Mouse (Mus musculus): ENCODE data around the gene Bmp10.

Gene Bmp10

DNA sequence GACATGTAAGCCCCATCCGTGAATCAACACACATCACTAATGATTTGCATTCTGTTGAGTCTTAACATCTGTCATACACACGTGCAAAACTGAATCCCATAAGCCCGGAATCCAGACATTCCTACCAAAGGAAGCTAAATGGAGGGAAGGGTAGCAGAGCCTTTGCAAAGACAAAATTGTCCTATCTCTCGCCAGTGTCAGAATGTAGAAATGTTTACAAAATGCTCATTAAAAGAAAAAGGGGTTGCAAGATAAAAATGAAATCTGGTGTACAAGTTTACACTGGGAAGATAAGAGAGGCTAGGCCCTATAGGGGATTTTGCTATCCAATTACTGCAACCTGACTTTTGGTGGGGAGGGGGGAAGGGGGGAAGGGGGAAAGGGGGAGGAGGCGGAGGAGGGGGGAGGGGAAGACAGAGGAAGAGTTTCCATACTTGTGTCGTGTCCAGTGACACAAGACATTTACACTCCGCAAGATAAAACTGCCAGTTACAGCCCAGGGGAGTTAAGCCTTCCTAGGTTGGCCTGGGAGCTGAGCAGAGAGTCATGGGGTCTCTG, at the start of gene Bmp10:
Bmp10 (plus strand) TSS at position 508 of the 558 bp plus-strand sequence.
- no peak for DNase-seq (ENCODE audit: low read depth)

DNA sequence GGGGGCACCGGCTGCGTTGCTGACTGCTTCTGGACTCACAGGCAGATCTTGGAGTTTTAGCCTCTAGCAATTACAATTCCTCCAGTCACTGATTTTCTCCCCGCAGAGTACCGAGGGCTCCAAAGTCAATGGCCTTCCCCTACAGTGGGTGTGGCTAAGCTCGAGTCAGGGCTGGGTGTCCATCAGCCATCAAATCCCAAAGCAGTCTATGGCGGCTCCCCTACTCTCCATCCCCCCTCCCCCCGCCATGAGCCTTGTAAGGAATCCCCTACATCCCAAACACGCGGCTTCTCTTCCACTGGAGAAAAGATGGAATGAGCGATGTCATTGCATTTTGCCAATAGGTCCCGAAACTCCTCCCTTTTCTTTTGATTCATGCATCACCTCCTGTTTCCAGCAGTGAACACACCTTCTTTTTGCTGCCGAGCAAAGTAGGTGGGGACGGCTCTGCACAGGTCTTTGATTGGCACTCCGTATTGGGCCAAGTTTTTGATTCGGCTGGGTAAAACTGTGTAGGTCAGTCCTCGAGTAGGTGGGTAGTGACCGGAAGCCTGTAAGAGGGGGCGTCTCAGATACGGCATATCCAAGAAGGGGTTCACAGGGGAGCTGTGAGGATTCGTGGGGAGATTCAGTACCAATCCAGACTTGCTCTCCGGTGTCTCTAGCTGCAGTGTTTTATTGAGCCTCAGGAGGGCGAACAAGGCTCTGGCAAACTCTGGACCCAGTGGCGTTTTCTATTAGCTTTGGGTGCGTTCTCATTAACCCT, 44.7 kb upstream of the Bmp10 start:
- DNase-seq (ENCODE audit: low read depth) = no peak

DNA sequence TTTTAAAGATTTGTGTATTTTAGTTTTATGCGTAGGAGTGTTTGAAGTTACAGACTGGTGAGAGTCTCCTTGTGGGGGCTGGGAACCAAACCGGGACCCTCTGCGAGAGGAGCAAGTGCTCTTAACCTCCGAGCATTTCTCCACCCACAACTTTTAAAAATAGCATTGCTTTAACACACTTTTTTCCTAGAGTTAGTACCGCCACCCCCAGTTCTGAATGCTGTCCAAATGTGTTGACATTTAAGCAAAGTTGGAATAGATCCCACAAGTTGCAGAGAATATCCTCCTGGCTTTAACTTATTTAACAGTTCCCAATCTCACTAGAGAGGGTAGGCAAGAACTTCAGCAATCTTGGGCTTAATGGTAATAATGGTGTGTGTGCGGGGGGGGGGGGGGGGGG, 44.0 kb upstream of the Bmp10 start:
- no peak for DNase-seq (ENCODE audit: low read depth)

DNA sequence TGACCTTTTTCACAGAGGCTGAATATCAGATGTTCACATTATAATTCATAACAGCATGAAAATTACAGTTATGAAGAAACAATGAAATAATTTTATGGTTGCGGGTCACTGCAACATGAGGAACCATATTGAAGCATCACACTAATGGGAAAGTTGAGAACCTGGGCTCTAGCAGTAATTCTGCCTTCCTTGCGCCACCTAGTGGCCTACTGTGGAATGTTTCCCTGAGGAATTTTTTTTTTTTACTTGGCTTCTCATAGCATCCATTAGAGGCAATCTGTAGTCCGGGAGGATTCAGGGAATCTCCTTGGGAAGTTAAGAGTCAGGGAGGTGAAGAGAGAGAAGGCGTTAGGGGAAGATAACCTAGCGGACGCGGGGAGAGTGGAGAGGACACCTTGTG, 42.6 kb upstream of the Bmp10 start:
- DNase-seq (ENCODE audit: low read depth) = peak; percentile 43

DNA sequence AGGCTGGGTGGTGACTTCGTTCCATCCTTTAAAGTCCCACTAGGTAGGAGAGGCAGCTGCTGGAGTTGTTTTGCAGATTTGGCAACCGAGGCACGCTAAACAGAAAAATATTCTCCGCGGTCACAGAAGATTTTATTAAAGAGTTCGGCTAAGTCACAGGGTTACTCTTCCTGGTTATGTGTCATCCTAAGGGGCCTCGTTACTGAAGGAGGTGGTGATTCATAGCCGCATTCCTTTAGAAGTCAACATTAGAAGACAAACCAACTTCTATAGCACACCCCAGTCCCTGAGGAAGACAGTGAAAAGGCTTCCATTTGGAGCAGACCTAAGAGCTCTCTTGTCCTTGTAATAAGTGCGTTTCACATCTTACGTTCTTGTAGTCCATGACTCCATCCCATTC, 42.1 kb upstream of the Bmp10 start:
- no peak for DNase-seq (ENCODE audit: low read depth)

DNA sequence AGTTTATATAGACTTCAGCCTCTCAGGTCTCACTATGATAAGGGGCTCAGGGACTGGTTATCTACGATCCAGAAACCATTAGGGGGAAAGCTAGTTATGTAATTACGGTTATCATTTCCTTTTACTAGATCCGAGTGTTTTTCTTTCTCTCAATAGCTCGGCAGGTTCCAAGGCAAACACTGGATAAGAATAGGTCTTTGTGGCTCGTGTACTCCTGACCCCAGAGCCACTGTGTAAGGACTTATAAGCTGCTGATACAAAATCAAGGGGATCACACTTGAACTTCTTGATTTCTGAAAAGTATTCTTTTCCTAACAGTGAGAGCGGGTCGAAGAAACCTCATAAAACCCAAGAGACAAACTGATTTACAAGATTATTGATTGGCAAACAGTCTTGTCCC, 39.9 kb upstream of the Bmp10 start, which contains the start of gene Gkn3:
Gkn3 (minus strand) TSS at position 59 of the 400 bp plus-strand sequence.
- no peak for DNase-seq (ENCODE audit: low read depth)

DNA sequence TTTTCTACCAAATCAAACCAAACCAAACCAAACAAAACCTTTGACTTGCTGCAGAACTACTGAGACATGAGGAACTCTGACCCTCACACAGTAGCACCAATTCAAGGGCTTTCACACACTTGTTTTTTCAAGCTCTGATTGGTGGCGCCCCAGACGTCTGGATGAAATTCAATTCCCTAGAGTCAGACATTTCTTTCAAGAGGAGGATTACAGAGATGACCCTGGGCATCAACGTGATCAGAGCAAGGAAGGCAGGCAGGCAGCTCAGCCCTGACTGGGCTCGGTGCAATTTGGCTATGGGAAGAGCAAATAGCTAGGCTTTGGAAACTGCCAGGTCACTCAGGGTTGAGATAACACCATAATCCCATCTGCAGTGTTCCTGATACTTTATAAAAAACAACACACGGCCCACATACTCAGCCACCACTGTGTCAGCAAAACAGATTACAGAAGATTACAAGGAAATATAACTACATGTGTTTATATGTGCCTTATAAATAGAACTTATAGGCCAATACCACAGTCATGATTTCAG, 39.3 kb upstream of the Bmp10 start:
- DNase-seq (ENCODE audit: low read depth) = no peak

DNA sequence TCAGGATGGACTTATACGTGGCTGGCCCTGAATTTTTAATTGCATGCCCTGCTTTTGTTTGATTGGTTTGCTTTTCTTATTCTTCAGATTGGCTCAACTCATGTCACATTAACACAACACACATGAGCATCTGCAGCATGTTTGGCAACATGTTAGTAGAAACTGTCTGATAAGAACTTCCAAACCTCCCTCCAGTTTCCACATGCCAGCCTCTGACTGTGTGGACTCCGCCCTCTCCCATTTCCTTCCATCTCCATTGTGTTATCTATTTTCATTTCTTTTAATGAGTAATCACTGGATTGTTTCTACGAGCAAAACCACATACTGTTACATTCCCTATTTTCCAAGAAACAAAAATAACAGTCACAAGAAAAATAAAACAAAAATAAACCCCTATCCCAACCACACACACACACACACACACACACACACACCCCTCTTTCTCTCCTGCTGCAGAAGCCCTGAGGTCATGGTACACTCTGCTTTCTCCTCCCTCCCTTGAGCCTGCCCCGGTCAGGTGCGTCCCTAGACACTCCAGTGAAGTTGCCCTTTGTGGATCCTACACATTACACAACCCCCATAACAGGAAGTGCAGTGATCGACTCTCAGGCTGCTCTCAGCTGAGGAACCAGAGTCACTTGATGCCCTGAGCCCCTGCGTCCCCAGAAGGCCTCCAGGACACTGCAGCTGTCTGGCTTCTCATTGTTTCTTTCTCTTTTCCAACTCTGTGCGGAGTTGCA, 35.2 kb upstream of the Bmp10 start:
- DNase-seq (ENCODE audit: low read depth) = no peak

DNA sequence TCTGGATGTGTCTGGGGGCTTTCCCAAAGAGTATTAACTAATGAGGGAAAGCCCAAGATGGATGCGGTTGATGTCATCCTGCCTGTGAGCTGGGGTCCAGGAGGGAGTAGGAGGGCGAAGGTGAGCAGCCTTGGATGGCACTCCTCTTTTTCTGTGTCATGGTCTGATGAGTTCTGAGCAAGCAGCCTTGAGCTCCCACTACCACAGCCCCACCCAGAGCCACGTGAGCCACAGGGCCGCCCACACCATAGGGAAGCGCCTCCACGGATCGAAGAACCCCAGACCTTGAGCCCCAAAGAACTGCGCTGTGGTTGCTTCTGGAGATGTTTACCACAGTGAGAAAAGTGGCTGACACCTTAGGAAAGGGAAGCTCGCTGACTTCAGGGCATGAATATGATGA, 34.0 kb upstream of the Bmp10 start:
- DNase-seq (ENCODE audit: low read depth) = no peak

DNA sequence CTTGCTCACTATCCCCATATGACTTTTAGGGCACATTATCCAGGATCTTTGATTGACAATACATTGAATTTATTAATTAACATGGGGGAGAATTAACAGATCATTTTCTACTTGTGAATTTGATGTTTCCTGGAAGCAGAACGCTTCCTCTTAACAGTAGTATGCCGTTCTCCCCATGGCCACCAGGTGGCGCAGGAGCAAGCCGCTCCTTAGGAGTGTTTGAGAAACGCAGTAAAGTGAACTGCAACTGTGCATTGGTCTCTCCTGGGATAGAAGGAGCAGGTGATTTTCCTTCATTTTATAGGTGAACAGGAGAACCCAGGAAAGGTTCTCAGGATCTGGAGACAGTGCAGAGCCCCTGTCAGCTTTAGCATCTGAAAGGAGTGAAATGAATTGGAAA, 29.7 kb upstream of the Bmp10 start:
- DNase-seq (ENCODE audit: low read depth) = peak; percentile 70

DNA sequence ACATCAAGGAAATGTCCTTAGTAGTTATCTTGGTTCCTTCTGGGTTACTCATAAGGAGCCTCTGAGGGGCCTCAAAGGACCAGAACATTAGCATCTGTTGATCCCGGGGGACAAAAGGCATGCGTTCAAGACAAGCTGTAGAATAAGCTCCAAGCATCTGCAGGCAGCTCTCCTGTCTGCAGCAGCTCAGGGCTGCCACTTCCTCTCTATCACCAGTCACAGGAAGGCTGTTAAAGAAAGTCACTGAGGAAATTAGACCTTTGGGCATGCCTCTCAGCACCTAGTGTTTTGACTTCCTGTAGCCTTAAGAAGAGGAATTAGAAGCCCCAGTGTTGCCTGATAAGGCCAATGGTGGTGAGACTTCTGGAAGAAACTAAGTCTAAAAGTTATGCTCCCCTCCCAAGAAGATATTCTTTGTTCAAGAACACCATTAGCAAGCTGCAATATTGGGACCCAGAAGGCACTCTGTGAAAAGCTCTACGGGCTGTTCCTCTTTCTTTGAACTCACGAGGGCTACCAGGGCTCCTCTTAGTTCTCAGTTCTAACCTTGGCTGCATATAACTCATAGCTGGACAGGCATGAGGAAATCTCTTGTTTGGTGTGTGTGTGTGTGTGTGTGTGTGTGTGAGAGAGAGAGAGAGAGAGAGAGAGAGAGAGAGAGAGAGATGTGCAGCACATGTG, 28.8 kb upstream of the Bmp10 start:
- DNase-seq (ENCODE audit: low read depth) = peak; percentile 28

DNA sequence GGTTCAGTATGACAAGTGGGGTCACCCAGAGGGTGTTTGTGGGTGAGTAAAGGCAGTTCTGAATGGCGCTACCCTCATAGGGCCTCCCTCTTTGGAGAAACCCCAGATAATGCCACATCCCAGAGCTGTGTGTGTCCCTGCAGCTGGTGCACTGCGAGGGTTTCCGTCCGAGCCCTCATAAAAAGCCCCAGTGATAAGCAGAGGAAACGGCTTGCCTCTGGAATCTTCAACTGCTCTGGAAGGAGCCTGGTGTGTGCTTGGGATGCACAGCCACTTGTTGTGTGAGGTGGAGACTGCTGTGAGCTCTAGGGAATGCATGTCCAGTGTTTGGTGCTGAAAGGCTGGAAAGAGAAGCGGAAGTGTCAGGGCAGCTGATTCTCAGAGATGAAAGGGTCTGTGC, 27.3 kb upstream of the Bmp10 start:
- DNase-seq (ENCODE audit: low read depth) = no peak

DNA sequence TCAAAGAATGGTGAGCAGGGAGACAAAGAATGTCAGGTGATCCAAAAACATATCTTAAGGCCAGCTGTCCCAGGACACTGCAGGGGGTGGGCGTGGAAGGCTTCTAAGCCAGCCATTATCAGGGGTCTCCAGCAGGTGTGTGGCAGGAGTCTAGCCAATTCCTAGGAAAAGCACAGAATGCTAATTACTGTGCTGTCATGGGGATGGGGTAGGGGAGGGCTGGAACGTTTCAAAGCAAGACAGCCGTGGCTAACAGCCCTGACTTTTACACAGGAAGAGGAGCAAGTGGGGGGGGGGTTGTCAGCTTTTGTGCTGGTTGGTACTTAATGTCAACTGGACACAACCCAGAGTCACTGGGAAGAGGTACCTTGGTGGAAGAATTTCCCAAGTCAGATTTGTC, 16.8 kb upstream of the Bmp10 start:
- no peak for DNase-seq (ENCODE audit: low read depth)

DNA sequence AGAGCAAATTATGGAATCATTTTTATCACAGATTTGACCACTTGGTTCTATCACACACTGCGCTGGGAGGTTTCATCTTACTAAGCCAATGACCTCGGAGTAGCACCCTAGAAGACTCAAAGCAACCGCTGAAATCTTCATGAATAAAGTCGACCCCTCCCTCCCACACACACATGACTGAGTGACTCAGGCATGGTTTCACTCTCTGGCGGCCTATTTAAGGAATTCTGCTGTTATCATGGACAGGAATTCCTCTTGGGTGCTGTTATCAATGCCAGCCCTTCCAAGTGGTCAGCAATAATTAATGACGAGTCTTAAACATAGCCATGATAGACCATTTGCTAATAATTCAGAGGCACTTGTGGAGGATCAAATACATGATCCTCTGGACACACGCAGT, 6.5 kb upstream of the Bmp10 start:
- no peak for DNase-seq (ENCODE audit: low read depth)

DNA sequence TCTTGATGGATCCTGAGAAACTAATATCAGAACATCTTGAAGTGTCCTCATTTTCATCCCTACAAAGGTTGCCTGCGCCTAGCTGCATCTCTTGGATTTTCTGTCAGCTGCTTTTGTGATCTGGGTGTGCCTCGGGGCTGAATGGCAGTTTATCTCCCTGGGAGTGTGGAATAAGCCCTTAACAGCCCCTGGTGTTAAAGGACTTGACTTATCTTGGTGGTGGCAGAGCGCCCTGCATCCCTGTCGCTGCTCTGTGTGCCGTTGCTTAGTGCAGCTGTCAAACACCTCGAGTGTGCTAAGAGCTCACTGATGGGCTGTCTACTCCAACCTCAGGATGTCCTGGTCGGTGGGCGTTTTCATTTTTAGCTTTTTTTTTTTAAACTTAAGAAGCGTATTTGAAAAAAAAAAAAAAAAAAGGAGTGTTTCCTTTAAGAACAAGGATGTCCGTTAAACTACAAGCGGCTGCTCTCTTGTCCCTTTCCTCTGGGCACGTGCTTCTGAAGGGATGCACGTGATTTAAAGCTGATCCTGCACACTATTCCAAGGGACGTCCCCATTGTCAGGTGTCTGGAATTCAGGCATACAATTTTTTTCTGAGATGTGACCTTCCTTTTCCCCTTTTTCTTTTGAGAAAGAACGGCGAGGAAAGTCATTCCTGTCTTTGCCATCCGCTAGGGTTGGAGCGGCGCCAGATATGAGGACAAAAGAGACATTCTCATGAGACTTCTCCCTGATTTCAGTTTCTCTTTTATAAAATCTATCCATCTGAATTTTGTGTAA, 4.6 kb upstream of the Bmp10 start:
- DNase-seq (ENCODE audit: low read depth) = no peak

DNA sequence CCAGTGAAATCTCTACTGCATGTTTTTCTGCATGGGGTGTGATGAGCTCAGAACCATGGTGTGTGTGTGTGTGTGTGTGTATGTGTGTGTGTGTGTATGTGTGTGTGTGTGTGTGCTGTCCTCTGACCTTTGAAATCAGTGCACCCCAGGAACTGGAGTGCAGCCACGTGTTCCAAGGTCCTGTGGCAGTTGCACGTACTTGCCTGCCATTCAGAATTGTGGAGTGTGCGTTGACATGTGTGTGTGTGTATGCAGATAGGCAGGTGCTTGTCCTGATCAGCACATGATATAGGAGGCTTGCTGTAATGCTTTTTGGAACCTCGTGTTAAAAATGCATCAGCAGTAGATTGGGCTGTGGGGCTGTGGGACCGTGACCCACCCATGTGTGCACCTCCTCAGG, 1.8 kb upstream of the Bmp10 start:
- DNase-seq (ENCODE audit: low read depth) = no peak

DNA sequence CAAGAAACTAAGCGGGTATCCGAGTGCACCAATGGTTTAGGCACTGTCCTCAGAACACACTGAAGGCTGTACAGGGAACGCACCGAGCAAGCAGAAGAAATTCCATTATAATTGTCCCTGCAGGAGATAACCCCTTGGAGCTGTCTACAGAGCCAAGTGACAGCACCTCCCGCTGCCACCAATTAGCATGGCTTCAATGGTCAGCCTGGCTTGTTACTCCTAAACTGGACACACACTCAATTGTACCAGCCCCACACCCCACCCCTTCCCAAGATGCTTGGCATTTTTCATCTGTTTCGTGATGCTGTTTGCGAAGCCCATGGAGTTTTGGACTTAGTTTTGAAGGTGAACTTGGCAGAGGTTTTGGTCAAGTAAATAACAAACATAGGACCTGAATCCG, 1.2 kb upstream of the Bmp10 start:
- no peak for DNase-seq (ENCODE audit: low read depth)

DNA sequence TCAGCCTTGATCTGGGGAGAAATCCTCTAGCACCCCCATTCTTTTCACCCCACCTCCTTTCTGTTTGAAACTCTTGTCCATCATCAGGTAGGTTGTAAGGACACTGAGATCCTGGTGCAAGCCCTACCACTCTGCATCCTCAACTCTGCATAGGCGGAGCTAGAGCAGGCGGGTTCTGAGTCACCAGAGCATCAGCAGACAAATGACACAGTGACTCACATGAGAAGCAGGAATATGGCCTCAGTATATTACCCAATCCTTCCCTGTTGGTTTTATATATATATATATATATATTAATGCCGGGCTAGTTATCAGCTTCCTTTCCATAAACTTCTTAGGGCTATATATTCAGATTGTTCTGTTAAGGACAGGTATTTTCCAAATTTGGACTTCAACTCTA, 7.0 kb downstream of the Bmp10 start:
- no peak for DNase-seq (ENCODE audit: low read depth)

DNA sequence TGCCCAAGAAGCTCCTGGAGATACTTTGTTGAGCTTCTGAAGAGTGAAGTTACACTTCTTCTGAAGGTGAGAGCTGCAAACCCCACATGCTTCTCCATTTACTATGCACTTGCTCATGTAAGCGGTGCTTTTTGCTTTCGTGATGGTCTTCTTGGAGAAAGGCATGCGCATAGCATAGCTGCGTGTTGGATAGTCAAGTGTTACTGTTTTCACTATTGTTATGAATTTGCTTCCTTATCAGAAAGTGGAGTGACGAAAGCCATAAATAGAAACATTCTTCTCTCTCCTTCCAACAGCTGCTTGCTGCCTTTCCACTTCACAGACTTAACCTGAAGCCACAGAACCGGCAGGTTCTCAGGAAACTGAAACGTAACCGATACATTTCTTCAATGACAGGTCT, 8.0 kb downstream of the Bmp10 start:
- DNase-seq (ENCODE audit: low read depth) = no peak

DNA sequence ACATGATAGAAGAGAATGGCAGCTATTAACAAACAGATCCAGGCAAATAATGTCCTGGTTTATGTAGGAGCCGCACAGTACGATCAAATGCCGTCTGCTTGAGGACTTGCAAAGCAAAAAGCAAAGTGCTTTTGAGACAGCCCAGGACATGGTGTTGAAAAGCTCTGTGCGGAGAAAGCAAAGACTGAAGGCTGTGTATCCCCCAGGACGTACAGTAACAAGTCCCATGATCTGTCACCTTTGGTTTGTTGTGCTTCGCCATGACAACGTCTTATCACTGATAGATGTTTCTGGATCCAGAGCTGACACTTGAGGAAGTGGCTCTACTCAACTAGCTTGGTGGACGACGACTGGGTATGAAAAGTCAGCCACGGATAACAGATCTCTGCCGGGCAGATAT, 14.5 kb downstream of the Bmp10 start:
- no peak for DNase-seq (ENCODE audit: low read depth)

DNA sequence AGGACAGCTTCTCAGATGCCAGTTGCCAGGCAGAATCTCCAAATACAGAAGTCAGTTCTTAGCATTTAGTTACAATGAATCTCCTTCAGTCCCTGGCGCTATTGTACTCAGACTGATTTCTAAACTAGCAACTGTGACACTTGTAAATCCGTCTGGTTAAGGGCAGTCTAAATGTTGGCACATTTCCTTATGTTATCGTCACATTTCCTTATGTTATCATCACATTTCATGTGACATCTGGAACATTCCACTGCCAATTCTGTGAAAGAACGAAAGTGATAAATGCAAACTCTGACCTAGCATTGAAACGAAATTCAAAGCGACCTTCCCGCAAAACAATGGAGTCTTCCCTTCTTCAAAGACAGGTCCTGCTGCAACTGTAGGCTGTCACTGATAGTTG, 16.4 kb downstream of the Bmp10 start:
- no peak for DNase-seq (ENCODE audit: low read depth)

DNA sequence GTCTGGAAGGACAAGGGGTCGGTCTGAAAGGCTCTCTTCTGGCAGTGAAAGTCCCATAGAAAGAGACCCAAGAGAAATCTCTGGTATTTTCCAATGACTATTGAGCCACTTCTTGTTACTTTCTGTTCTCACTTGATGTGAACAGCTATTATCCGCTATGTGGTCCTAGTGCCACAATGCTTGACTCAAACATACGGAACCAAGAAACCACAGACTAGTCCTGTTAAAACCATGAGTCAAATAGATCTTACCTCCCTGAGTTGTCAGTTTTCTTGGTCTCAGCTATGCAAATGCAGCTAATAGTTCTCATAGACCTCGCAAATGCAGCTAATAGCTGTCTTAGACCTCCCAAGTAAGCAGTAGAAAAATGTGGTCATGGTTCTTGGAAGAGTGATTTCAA, 18.4 kb downstream of the Bmp10 start:
- no peak for DNase-seq (ENCODE audit: low read depth)
